Comparison of ENCODE assay signal across 1 mouse cellular context in the genomic region with DNA sequence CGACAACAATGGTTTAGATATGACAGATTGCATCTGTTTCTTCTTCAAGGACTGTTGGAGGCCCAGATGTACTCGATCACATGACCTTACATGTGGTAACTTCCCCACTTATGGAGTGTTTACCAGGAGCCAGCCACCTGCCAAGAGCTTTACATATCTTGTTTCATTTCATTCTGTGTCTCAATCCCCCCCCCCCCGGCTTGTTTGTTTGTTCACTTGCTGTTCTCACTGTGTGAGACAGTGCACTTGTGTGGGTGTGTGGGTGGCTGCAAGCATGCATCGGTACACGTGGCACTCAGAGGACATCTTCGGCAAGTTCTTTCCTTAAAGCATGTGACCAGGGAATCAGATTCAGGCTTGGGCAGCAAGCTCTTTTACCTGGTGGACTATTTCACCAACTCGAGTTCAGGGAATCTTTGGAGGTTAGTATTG.
A peak's percentile ranks its signal among the peaks of the same experiment; 100 is the strongest.
TF ChIP-seq lines count a peak whose summit lies in the region.

No protein-coding gene starts in this region.

TF ChIP-seq in MEL, 35 proteins besides CTCF, POLR2A, EP300 and RAD21 (continued from another document):
- TF ChIP-seq TBP (IDR thresholded peaks at IDR 0.05; ENCODE audit: low read depth, low read length), result 0 out of 2 replicates have a peak, but pooled peaks have one; percentile 32
- TF ChIP-seq MYC (IDR thresholded peaks at IDR 0.05; ENCODE audit: low read depth, low read length), result no peak; the same call in 1 of the 2 replicates
- TF ChIP-seq MEF2A (IDR thresholded peaks at IDR 0.05; ENCODE audit: extremely low read depth, insufficient replicate concordance, low read depth, low read length, poor library complexity, severe bottlenecking), result no peak
- no peak for TF ChIP-seq JUND (IDR thresholded peaks at IDR 0.05; ENCODE audit: low read depth, low read length)
- no peak for TF ChIP-seq POLR2AphosphoS2 (IDR thresholded peaks at IDR 0.05; ENCODE audit: low read length)
- TF ChIP-seq BHLHE40 (IDR thresholded peaks at IDR 0.05; ENCODE audit: borderline replicate concordance, low read depth, low read length), result peak; percentile 54; the same call in 1 of the 2 replicates
- no peak for TF ChIP-seq RCOR1 (IDR thresholded peaks at IDR 0.05; ENCODE audit: low read depth, low read length)
- 0 out of 2 replicates have a peak, but pooled peaks have one; percentile 6 for TF ChIP-seq MYB (IDR thresholded peaks at IDR 0.05; ENCODE audit: low read depth, low read length)
- TF ChIP-seq CHD1 (IDR thresholded peaks at IDR 0.05; ENCODE audit: low read depth, low read length), result no peak
- TF ChIP-seq MXI1 (IDR thresholded peaks at IDR 0.05; ENCODE audit: low read depth, low read length), result peak; percentile 68; the same call in 1 of the 2 replicates
